Mouse (Mus musculus): ENCODE results near the gene Rdm1.
"Not testable (repeated sequence)": the region's sequence is repeated elsewhere in the genome, so short reads cannot be mapped to it uniquely, and the experiment has no call there.

Gene Rdm1

DNA sequence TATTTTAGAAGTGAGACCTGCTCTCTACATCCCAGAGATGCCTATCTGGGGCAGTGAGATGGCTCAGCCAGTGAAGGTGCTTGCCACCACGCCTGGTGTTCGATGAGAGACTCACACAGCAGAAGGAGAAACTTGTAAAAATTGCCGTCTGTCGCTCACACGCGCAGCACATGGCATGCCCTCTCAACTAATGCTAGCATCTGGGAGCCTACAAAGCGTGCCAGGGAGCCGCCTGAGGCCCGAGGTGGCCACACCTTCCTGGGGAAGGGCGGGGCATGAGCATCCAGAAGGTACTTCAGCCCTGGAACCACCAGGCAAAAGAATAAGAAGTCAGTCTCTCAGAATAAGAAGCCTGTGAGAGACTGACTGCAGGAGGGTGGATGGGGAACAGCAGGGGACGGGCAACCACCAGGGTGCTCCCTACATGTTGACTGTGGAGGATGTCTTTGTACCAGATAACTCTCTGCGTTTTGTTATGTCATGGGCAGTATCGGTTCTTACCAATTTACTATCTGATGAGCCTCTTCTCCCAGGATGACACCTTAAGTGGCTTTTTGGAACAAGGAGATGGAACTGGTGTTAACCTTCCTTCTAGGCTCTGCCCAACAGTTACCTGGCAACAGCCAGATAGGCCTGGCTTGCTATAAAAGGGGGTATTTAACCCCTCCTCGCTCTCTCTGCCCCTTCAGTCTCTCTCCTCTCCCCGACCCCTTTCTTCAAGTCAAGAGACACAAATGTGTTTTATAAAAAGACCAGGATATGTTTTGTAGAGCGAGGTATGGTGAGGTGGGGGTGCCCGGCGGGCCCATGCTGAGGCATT lies 9.8 kb upstream of the Rdm1 start:
- DNase-seq (ENCODE audit: low read depth, low spot score), result peak; percentile 70

DNA sequence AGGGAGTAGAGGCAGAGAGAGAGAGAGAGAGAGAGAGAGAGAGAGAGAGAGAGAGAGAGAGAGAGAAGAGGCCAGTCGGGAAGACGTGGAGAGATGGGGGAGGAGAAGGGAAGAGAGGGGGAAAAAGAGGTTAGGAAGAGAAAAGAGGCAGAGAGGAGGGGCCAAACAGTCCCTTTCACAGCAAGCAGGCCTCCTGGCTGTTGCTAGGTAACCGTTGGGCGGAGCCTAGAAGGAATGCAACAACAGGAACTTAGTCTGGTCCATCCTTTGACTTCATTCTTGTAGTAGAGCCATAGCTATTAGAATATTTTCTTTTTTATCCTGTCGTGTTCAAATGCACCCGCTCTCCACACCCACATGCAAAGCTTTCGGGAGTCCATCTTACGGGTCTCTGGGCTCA lies 9.1 kb upstream of the Rdm1 start:
- peak; percentile 96 for DNase-seq (ENCODE audit: low read depth, low spot score)

- DNase-seq (ENCODE audit: low read depth, low spot score), result no peak
Observed at GRCm38 (mm10) chr11:101618596-101618995, 8.4 kb upstream of the Rdm1 start.

DNA sequence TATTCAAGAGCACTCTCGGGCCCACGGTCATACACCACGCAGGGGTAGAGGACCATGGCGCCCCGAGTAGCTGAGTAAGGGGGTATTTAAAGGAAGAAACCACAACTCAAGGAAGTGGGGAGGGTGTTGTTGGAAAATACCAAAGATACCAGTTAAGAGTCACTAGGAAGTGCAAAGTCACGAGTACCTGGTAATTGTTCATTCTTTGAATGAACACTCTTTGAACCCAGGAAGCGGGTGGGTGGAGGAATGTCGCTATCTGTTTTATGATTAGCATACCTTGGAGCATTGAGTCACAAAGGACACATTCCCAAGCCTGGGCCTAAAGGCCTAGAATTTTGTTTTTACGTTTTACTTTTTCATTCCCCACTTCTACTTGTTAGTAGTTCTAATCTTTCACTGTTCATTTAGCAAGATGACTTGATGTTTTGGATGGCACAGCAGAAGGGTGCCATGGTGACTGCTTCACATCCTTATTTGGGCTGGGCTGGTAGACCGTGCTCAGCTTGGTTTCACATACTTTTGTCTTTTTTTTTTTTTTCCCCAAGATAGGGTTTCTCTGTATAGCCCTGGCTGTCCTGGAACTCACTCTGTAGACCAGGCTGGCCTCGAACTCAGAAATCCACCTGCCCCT lies 6.9 kb upstream of the Rdm1 start:
- peak; percentile 82 for DNase-seq (ENCODE audit: low read depth, low spot score)

- no peak for DNase-seq (ENCODE audit: low read depth, low spot score)
Observed at GRCm38 (mm10) chr11:101626649-101626994, 373 bp upstream of the Rdm1 start.

- DNase-seq (ENCODE audit: low read depth, low spot score), result peak; percentile 95
Observed at GRCm38 (mm10) chr11:101627857-101628559, 1.0 kb downstream of the Rdm1 start.

GRCm38 (mm10) chr11:101628733-101629417 lies 1.9 kb downstream of the Rdm1 start:
- DNase-seq (ENCODE audit: low read depth, low spot score), result not testable (repeated sequence)

DNA sequence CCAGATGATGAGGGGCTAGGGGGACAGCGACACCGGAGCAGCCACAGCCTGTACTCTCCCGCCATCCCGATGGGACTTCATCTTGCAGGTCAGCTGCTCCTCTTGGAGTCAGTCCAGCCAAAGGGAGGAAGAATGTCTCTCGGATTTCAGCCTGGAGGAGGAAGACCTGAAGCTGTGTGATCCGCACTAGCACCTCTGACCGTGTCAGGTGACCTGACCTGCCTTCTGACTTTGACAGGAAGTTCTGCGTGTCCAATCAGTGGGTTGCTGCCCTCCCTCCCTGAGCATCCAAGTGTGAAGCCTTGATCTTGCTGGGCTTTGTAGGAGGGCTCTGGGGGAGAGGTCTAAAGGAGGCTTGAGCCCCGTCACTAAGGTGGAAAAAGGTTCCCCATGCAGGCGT lies 8.7 kb downstream of the Rdm1 start:
- DNase-seq (ENCODE audit: low read depth, low spot score), result no peak

GRCm38 (mm10) chr11:101639761-101640160 lies 12.8 kb downstream of the Rdm1 start:
- DNase-seq (ENCODE audit: low read depth, low spot score), result peak; percentile 67

- DNase-seq (ENCODE audit: low read depth, low spot score), result peak; percentile 91
Observed at GRCm38 (mm10) chr11:101640857-101641709, 14.1 kb downstream of the Rdm1 start.

- peak; percentile 97 for DNase-seq (ENCODE audit: low read depth, low spot score)
Observed at GRCm38 (mm10) chr11:101641710-101642642, 15.0 kb downstream of the Rdm1 start.

GRCm38 (mm10) chr11:101642931-101643330 lies 15.9 kb downstream of the Rdm1 start:
- no peak for DNase-seq (ENCODE audit: low read depth, low spot score)

- DNase-seq (ENCODE audit: low read depth, low spot score), result no peak
Observed at GRCm38 (mm10) chr11:101644591-101644990, 17.6 kb downstream of the Rdm1 start.

- peak; percentile 60 for DNase-seq (ENCODE audit: low read depth, low spot score)
Observed at GRCm38 (mm10) chr11:101645043-101645410, 18.0 kb downstream of the Rdm1 start.

DNA sequence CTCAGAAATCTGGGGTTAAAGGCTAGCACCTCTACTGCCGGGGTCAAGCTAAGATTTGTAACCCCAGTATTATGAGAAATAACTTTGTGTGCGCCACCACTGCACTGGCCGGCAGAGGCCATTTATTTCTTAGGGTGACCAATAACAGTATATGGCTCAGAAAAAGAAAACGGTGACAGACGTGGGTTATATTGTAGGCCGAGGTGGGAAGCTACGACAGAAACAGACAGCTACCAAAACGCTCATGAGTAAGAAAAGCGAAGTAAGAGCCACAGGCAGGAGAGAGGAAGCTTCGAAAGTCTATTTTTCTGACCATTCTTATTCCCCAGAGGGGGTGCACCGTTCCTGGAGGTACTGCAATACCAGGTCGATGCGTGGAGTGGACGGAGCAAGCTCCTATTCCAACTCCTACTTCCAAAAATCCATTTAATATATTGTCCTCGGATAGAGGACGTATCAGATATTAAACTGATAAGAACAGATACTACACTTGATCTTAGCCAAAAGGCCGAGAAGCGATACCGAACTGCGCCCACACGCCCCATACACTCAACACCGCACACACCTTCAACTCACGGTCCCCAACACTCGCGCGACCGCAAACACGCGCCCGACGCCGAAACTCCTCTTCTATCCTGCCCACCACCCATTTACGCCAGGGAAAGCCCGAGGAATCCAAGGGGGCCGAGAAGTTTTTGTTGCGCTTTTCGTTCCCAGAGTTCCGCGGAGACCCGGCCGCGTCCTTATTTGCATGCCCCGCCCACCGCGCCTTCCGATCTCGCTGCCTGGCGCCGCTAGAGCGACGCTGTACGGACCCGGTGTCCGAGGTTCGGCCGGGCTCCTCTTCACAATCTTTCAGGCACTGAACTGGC lies 18.7 kb downstream of the Rdm1 start:
- not testable (repeated sequence) for DNase-seq (ENCODE audit: low read depth, low spot score)

GRCm38 (mm10) chr11:101646283-101646794 lies 19.3 kb downstream of the Rdm1 start:
- not testable (repeated sequence) for DNase-seq (ENCODE audit: low read depth, low spot score)

- DNase-seq (ENCODE audit: low read depth, low spot score), result not testable (repeated sequence)
Observed at GRCm38 (mm10) chr11:101647093-101647492, 20.1 kb downstream of the Rdm1 start.

DNA sequence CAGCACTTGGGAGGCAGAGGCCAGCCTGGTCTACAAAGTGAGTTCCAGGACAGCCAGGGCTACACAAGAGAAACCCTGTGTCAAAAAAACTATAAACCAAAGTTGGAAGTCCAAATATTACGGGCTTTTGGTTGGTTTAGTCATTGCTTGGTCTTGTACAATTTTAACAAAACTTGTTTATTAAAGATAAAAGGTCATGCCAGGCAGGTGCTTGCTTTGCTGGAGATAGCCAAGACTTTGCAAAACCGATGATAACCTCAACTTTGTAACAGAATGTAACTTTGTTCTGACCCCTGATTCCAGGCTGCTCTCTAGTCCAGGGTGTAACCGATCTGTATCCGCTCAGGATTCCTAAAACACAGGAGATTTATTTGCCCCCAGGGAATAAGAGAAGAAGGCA lies 29.4 kb downstream of the Rdm1 start:
- DNase-seq (ENCODE audit: low read depth, low spot score), result no peak

DNA sequence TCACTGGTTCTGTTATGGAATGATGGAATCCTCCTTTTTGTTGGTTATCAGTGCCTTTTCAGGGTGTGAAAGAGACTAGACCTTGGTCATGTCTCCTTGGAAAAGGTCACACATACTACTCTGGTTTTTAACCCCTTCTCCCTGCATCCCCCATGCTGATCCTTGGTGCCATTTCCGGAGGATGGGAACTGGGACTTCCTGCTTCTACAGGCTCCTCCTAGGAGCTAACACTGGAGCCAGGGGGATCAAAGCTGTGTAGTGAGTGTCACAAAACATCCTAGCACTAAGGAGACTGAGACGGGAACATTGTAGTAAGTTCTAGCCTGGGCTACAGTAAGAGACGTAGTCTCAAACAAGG lies 30.5 kb downstream of the Rdm1 start:
- DNase-seq (ENCODE audit: low read depth, low spot score), result no peak
